Mouse (Mus musculus) common myeloid progenitor, adult 5-6 weeks (primary cell): ENCODE results near the gene Tnpo2. TPM values are rescaled to one million over a fixed set of nuclear protein-coding genes. Genes with fewer than 3 reads are reported as not detected.

Experiments used
- ATAC-seq: replicated peaks from 2 replicates; pipeline ENCODE4 v1.8.0; 2016; ENCODE audit warnings: low read depth, mild to moderate bottlenecking, moderate TSS enrichment, inconsistent platforms; ENCODE audit not compliant: poor library complexity, severe bottlenecking
- total RNA-seq: library from RNA; stranded (forward); fragments of 200-1000, 187-1606 nt; gene quantifications from 2 replicates; pipeline ENCODE4 v1.2.3, GENCODE M21; 2017

Gene Tnpo2
- total RNA-seq, 1 experiment from 2014 or later: 23.2 TPM

- ATAC-seq: no peak
These were observed 59.5 kb downstream of the Tnpo2 start for GRCm38 (mm10) chr8:85096196-85096595.

DNA sequence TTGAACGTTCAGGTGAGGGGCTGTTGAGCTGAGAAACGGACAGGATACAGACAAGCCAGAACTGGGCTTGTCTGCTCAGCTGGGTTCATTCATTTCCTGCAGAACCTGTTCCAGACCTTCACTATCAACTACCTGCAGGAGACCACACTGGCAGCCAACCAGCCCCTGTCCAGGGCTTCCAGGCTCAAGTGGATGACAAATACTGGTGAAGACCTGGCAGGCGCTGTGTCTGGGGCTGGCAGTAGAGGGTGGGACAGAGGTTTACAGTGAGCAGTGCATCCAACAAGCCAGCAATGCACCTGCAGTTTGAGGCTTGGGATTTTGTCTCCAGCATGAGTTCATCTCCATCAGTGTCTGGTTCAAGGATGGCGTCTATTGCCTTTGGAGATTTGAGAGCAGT lies 60.1 kb downstream of the Tnpo2 start:
- ATAC-seq: no peak

GRCm38 (mm10) chr8:85100076-85100665 lies 63.5 kb downstream of the Tnpo2 start:
- no peak for ATAC-seq

Other genes with a start within 250 kb of the Tnpo2 start
- 11.6 and 15.5 TPM in 2 replicates for gene Nfix, start 236.6 kb upstream of the Tnpo2 start, total RNA-seq
- gene Dand5, start 214.1 kb upstream of the Tnpo2 start, total RNA-seq: 2.8 and 4.1 TPM in 2 replicates
- 56.5 and 63.7 TPM in 2 replicates for gene Gadd45gip1, start 205.4 kb upstream of the Tnpo2 start, total RNA-seq
- 30.0 and 45.4 TPM in 2 replicates for gene Rad23a, start 196.2 kb upstream of the Tnpo2 start, total RNA-seq
- 1,972 and 2,060 TPM in 2 replicates for gene Calr, start 190.0 kb upstream of the Tnpo2 start, total RNA-seq
- 130 and 162 TPM in 2 replicates for gene Farsa, start 179.9 kb upstream of the Tnpo2 start, total RNA-seq
- gene Syce2, start 164.8 kb upstream of the Tnpo2 start, total RNA-seq: 138 and 142 TPM in 2 replicates
- 16.4 and 25.2 TPM in 2 replicates for gene Gcdh, start 143.0 kb upstream of the Tnpo2 start, total RNA-seq
- 71.2 and 79.8 TPM in 2 replicates for gene Klf1, start 135.0 kb upstream of the Tnpo2 start, total RNA-seq
- 41.0 and 47.0 TPM in 2 replicates for gene Dnase2a, start 128.4 kb upstream of the Tnpo2 start, total RNA-seq
- gene Mast1, start 99.6 kb upstream of the Tnpo2 start, total RNA-seq: not detected in 2 replicates
- gene Rtbdn, start 89.9 kb upstream of the Tnpo2 start, total RNA-seq: not detected in 2 replicates
- gene Gm49661, start 67.5 kb upstream of the Tnpo2 start, total RNA-seq: not detected in 2 replicates
- 631 and 634 TPM in 2 replicates for gene Prdx2, start 67.3 kb upstream of the Tnpo2 start, total RNA-seq
- 95.8 and 148 TPM in 2 replicates for gene Rnaseh2a, start 67.1 kb upstream of the Tnpo2 start, total RNA-seq
- 82.2 and 102 TPM in 2 replicates for gene Junb, start 58.2 kb upstream of the Tnpo2 start, total RNA-seq
- gene Hook2, start 46.3 kb upstream of the Tnpo2 start, total RNA-seq: 9.2 and 13.5 TPM in 2 replicates
- gene Best2, start 22.4 kb upstream of the Tnpo2 start, total RNA-seq: not detected in 2 replicates
- gene Asna1, start 11.6 kb upstream of the Tnpo2 start, total RNA-seq: 52.3 and 52.6 TPM in 2 replicates
- gene Trir, start 10.1 kb upstream of the Tnpo2 start, total RNA-seq: 202 and 410 TPM in 2 replicates
- 3.9 and 8.4 TPM in 2 replicates for gene Fbxw9, start 23.1 kb downstream of the Tnpo2 start, total RNA-seq
- gene Gm5741, start 31.1 kb downstream of the Tnpo2 start, total RNA-seq: not detected in 2 replicates
- gene Dhps, start 34.8 kb downstream of the Tnpo2 start, total RNA-seq: 29.8 and 34.1 TPM in 2 replicates
- 52.3 and 58.1 TPM in 2 replicates for gene Wdr83os, start 43.8 kb downstream of the Tnpo2 start, total RNA-seq
- 25.7 and 26.7 TPM in 2 replicates for gene Wdr83, start 44.4 kb downstream of the Tnpo2 start, total RNA-seq
- 39.6 and 42.0 TPM in 2 replicates for gene Man2b1, start 46.4 kb downstream of the Tnpo2 start, total RNA-seq
- not detected in 2 replicates for gene Zfp791, start 86.2 kb downstream of the Tnpo2 start, total RNA-seq
- not detected in 2 replicates for gene Cks1brt, start 115.0 kb downstream of the Tnpo2 start, total RNA-seq
- not detected in 2 replicates for gene Olfr371, start 189.1 kb downstream of the Tnpo2 start, total RNA-seq